Mouse (Mus musculus): Measurements from ENCODE around the gene Gcfc2.

Gene Gcfc2

DNA sequence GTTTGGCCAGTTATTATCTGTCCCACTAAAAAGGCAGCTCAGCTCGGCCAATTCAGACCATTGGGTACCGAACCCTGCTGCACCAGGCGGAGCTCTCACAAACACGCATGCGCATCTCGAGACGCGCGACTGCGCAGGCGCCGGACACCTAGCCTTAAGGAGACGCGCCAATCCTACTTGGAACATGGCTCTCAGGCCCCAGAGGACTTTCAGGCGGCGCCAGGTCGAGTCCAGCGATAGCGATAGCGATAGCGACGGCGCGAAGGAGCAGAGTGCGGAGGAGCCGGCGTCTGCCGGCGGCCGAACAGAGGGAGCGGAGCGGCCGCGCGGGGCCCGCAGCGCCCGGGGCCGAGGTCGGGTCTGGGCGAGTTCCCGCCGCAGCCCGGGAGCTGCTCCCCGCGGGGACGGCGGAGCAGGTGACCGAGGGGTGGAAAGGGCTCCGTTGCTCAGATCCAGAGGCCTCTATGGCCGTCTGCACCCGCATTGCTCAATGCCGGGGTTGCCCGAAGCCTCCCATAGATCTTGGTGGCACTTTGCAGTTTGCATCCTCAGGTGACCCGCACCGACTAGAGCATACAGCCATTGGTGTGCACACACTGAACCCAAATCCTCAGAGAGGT is at the start of gene Gcfc2:
Gene Gcfc2 (plus strand): TSS at position 147 of the 620 bp plus-strand sequence.
- peak; percentile 97 for DNase-seq

DNA sequence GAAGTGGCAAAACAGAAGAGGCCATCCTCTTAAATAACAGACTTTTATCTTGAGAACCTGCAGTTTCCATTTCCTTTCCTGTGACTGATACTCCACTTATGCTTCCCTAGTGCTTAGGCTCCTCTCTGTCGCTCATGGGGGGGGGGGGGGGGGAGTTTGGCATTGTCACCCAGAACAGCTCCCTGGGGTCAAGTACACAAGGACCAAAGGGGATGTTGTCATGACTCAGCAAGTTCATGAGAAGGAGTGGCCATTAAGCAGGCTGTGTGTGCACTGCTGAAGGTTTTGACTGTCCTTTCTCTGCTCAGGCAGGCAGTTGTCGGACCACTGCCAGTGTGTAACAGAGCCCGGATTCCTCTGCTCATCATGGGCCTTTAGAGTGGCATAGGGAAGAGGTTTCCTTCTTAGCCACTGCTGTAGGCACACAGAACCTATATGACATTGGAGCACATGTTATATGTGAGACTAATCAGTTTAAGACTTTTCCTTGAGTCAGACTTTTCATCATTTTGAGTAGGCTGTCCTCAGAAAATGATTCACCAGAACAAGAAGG is 27.7 kb upstream of the Gcfc2 start:
- no peak for DNase-seq

DNA sequence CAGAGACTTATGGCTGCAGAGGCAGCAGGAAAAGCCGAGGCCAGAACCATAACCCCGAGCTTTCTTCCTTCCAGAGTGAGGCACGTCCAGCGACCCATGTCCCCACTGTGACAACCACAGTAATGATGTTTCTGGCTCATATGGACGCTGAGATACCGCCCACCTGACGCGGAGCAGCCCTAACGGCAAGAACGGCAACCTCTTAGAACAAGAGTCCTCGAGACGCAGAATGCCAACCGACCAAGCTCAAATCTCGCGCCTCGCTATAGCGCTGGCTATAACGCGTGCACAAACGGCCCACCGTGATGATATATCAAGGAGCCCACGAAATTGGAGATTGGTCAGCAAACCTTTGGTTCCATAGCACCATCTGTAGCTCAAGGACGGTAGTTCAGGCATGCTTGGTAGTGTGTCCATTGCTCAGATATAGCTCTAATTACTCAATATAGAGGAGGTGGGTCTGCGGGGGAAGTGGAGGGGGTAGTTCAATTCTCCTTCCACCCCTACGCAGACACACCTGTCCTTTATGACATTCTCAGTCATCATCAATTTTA is 13.1 kb upstream of the Gcfc2 start:
- no peak for DNase-seq

DNA sequence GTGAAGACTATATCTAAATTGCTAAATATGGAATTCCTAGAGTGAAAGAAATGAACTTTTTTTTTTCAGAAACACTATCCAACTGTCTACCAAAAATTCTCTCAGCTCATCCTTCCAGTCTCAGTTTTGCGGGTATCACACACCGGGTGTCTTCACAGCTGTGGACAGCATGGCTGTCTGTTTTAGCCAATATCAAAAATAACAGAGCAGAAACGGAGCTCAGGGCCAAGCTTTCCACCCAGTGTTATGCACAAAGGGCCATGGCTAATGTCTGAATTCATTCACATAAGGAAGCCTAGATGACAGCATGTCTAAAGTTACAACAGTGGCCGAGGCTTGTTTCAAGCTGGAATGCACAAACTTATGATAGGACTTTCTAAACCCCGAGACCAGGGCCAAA is 12.2 kb upstream of the Gcfc2 start:
- DNase-seq, result no peak

DNA sequence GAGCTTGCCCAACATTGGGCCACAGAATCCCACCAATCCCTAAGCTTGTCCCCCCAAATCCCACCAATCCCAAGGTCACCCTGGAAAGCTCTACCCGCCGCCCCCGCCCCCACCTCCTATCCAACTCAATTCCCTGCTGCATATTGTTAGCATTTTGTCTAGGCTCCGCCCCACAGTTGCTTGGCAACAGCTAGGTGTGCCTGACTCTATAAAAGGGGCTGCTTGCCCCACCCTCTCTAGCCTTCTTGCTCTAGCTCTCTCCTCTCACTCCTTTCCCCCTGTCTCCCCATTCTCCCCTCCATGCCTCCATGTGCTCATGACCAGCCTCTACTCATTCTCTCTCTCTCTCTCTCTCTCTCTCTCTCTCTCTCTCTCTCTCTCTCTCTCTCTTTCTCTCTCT is 11.8 kb upstream of the Gcfc2 start:
- no peak for DNase-seq

DNA sequence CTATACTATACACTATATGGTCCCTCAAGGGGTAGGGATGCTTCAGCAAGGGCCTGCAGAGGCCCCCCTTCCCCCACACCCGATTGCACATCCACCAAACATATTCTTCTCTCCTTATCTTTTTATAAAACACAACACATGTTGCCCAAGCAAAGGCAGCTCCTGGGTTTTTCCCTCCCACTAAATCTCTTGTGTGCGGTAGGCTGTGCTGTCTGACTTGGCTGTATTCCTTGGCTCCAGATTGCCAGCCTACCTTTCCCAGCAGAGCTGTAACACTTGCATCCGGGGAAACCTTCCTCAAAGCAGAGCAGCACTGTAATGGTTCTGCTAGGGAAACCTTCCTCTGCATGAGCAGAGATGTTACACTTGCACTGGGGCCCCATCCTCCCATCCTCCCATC is 11.3 kb upstream of the Gcfc2 start:
- DNase-seq, result no peak

DNA sequence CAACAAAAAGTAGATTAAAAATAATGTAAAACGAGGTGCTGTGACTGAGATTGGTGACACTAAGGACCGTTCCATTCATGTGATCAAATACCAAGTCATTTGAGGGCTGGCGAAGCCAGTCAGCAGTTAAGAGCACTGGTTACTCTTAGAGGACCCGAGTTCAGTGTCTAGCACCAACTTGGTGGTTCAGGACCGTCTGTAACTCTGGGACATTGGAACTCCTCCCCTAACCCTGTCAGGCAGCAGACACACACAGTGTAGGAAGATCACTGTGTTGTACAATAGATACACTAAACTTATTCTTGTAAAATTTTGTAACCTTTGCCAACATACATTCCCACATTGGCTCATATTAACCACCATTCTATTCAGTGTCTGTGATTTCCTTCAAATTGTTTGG is 835 bp downstream of the Gcfc2 start:
- peak in 1 of 2 experiments; percentile 8 for DNase-seq

DNA sequence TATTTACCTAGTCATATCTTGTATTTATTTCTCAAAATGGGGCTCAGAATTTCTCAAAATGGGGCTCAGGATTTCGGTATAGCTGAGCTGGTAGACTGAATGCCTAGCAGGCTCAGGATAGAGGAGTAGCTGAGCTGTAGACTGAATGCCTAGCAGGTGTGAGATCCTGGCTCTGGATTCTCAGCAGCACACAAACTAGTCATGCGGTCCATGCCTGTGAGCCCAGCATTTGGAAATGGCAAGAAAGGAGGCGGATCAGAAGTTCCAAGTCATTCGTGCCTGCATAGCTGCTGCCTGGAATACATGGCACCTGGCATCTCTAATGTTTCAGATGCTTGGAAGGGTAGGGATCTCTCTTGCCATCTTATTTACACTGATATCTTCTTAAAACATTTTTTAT is 5.9 kb downstream of the Gcfc2 start:
- DNase-seq, result no peak

DNA sequence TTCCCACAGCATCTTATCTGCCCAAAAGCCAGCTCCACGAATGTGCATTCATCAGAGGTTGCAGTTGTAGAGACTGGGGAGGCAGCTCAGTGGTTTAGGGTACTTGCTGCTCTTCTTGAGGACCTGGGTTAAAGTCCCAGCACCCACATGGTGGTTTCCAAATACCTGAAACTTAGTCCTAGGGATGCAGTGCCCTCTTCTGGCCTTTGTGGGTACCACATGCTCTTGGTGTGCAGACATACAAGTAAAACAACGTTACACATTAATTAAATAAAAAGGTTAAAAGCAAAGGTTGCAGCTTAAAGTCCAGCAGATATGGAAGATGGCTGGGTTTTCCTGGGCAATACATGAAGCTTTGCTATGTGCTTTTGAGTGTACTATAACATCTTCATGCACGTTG is 9.8 kb downstream of the Gcfc2 start:
- peak in 1 of 2 experiments; percentile 11 for DNase-seq

DNA sequence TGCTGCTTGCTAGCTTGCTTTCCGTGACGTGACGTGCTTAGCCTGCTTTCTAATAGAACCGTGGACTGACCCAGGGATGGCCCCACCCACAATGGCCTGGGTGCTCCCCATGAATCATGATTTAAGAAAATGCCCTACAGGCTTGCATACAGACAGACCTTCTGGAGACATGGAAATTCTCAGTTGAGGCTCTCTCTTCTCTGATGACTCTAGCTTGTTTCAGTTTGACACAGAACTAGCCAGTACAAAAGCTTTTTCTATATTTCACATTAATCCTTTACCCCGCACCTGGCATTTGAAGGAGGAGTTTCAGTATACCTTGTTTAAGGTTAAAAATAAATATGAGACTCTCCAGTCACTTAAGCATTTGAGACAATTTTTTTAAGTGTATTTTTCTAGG is 18.2 kb downstream of the Gcfc2 start:
- no peak for DNase-seq

DNA sequence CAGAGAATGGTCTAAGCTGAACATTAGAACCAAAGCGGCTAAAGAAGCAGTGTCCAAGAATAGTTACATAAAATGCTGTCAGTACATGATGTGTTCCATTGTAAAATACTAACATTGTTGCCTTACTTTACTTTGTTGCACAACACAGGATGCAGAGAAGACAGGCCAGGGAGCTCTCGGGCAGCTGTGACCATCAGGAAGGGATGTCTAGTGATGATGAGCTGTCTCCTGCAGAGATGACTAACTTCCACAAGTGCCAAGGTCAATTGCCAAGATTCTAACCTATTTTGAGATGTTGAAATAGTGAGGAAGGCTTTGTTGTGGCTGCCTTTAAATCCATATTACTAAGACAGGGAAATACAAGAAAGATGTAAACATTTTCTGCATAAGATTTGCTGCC is 19.8 kb downstream of the Gcfc2 start:
- no peak for DNase-seq

DNA sequence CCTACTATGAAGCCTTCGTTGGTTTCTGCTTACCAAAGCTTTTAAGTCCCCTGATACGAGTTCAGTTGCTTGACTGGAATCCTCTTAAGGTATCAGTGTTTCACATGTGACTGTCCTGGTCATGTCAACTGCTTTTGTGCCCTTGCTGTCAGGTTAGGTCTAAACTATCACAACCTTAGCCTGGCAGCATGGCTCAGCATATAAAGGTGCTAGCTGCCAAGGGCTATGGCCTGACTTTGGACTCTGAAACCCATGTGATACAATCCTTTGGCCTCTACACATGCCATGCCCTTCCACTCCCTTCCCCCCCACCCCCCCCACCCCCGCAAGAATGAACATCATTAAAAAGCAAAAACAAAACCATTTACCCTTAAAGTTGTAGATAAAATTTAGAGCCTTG is 21.0 kb downstream of the Gcfc2 start:
- no peak for DNase-seq

DNA sequence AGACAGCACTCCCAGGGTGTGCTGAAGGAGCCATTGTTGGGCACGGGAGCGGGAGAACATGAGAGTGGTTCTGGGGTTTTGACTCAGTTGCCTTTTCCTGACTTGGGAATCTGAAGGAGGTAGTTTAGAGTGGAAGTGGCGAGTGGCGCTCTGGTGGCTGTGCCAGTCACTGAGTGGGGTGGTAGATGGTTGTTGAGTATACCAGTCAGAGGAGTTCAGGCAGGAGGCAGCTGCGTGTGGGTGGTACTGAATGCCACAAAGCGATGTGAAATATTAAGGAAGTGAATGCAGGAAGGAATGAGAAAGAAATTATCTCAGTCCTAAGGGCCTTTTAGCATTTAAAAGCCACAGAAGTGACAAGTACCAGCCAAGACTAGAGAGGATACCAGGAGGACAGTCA is 23.4 kb downstream of the Gcfc2 start:
- no peak for DNase-seq

DNA sequence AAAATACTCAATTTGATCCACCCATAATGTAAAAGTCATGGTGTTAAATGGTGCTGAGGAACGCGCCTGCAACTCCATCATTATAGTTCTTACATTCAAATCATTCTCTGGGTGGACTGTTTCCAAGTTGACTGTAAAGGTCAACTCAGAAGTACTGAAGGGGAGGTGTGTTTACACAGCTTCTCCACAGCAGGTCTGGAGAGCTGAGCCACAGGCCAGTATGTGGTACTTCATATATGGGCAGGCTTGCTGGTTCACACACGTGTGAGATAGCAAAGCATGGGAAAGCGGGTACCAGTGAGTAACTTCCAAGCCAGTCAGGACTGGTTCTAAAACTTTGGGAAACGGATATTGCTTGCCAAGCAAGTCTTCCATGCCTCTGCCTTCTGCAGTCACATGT is 31.7 kb downstream of the Gcfc2 start:
- no peak for DNase-seq

DNA sequence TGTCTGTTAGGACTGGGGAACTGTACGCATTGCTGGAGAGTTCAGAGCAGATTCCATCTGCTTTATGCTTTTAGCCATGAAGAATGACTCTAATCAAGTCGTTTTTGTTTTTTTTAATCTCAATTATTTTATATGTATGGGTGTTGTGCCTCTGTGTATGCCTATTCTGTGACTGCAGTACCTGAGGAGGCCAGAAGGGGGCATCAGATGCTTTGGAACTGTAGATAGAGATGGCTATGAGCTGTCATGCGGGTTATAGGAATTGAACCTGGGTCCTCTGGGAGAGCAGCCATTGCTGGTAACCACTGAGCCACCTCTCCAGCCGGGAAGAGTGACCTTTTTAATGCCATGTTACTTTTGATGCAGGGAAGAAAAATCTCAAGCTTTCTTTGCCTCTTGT is 32.9 kb downstream of the Gcfc2 start:
- peak; percentile 25 to 38 for DNase-seq

DNA sequence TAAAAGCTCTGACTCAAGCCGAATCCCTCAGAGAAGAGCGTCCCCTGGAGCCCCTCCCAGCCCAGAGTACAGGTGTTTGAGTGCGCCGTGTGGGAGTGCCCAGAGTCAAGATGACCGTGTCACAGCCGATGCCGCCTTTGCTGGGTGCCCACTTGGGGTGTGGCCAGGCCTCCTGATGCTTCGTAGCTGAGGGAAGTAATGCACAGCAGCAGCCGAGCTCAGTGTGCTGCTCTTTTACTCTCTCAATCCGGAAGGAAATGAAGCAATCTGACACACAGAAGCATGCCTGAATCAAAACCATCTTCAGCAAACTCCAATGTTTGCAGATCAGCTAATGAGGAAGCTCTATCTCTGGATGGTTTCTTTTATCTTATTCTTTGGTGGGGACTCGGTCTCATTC is 34.5 kb downstream of the Gcfc2 start:
- no peak for DNase-seq

DNA sequence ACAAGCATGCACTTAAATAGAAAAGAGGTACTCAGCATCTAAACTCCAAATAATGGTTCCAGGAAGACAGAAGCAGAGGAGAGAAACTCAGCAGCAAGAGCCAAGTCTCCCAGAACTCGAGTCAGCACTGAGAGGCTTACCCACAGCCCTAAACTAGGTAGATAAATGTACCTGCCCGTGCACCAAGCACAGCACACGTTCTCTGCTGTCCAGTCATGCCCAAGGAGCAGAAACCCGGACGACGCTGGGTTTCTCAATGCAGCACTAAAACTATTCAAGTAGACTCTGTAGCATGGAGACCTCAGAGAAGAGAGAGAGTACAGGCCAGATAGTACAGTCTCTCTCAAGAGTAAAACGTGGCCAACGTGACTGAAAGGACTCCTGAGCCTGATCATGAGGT is 36.4 kb downstream of the Gcfc2 start:
- DNase-seq, result no peak

DNA sequence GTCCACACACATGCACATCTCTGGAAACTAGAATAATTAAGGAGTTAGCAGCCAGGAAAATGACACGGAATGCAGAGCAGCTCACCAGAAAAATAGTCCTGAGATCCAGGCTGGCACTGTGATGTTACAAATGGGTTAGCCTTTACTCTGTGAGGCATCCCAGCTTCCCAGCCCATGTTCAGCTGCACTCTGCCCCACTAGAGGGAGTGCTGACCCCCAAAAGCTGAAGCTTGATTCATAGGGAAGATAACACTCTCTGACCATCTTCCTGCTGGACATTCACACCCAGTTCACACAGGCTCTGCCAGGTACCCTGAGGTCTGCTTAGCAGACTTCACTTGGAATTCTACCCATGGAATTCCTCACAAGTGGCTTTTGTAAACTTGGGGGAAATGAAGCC is 36.8 kb downstream of the Gcfc2 start:
- peak; percentile 9 to 15 for DNase-seq

DNA sequence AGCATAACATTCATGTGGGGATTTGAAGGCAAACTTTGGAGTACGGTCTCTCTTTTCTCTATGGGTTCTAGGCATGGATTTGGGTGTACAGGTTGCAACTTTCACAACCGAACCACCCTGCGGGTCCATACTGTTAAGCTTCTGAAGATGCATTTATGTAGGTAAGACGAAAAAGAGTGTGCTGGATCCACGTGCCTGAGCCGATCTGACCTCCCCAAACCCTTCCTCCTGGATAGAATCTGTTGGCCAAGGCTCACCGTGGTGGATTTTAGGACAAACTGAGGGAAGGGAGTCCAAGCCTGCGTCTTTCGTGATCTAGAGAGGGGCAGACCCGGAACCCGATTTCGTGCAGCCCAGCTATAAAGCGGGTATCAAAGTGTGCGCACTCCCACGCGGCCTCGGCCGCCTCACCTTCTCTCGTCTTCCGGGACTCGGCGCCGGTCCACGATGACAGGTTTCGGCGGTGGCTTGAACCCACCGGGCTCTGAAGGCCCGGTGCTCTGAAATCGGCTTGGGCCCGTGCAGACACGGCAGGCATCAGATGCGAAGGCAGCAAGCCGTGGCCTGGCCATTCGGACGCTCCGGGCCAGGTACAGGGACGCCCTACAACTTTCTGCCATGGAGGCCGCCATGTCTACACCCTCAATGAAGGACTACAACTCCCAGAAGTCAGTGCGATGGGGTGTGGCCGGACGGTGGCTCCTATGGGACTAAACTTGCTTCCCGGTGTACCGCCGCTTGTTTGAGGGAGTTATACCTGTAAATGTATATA is 42.0 kb downstream of the Gcfc2 start, which contains the start of gene Mrpl19:
Gene Mrpl19 (minus strand): TSS at position 663 of the 772 bp plus-strand sequence.
- DNase-seq, result peak; percentile 92 to 93

DNA sequence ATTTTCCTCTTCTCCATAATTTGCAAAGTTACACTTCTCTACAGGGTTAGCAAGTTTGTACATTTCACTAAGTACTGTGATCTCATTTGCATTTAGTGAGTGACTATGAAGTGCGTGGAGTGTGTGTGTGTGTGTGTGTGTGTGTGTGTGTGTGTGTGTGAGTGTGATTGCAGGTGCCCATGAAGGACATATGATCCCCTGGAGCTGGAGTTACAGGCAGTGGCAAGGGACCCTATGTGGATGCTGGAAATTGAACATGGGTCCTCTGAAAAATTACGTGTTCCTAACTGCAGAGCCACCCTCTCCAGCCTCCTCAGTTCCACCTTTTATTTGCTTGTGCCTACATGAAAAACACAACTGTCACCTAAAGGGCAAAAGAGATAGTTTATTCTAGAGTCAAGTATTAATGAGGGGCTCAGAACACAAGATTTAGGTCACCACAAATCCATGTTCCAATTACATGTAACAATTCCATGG is 42.6 kb downstream of the Gcfc2 start:
- DNase-seq, result no peak

DNA sequence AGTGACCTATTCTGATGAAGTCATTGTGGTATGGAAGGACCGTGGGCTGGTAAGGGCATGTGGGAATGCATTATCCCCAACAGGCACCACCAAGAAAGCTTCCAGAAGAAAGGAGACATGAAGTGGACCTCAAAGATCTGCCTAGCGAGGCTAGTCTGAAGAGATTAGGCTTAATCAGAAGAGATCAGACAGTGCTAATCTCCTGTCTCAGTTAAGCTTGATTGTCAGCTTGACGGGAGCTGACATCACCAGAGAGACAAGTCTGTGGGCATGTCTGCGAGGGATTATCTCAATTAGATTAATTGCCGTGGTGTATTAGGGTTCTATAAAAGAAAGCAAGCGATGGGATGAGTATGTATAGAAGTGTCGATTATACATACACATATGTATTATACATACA is 47.7 kb downstream of the Gcfc2 start:
- DNase-seq, result no peak

DNA sequence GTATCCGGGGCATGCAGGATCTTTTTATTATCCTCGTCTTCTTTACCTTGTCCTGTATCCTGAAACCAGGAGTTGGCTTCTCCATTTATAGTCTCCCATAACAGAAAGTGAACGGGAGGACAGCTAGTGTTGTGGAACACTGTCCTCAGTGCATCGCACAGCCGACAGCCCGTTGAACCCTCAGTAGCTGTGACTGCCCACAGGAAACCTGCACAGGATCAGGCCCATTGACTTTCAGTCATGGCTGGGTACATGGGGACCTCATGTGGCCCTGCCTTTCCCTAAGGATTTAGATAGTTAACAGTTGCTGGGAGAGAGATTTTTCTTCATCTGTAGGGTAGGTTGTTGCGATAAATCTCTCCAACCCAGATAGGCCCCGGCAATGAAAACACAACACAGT is 49.1 kb downstream of the Gcfc2 start:
- peak in 1 of 2 experiments; percentile 15 for DNase-seq

DNA sequence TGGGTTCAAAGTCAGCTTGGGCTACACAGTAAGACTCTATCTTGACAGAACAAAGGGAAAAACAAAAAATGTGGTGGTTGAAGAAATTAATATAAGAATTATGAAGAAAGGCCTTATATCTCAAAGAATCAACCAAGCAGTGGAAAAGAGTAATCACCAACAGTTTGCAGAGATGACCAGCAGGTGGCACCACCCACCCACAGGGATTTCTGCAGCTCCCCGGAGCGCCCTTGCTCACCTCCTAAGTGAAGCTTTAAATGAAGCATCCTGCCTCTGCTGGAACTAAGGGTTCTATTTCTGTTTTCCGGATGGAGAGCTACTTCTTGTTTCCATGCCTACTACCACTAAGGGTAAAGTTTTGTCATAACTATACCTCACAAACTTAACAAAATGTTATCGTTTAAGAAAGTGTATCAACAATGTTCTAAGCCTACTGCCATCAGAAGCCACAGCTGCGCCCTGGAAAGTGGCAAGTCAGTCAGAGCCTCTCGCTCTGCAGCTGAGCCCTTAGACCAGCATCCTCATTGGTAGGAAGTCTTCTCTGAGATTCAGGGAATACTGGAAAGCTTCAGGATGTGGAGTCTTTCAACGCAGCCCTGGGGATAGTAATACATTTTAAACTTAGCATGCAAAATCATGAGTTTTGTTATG is 52.6 kb downstream of the Gcfc2 start:
- DNase-seq, result peak; percentile 90

Data from kidney, postnatal 4 days (tissue).